Mouse (Mus musculus): ENCODE results near the gene Cntrl. TPM values are rescaled to one million over a fixed set of nuclear protein-coding genes. Genes with fewer than 3 reads are reported as not detected.

Cntrl gene
- polyA plus RNA-seq (2014; fragmentation: Nextera tagmentation; extraction: Ambion mirVana) = 31.0 and 34.6 TPM in 2 replicates

GRCm38 (mm10) chr2:35109141-35109923, at the start of gene Cntrl:
TSS of gene Cntrl (plus strand) at chr2:35109492.
- WGBS = 1% methylated on average over 62 of the region's 62 CpGs
- Histone ChIP-seq H3K36me3 (ENCODE audit: control insufficient read depth, insufficient read depth, low read length) (no peaks in the 10 kb centered on the region), H3K4me3 (ENCODE audit: low read depth, low read length) (peak within 1 kb of the TSS; percentile 84), H3K4me2 (replicated peaks; ENCODE audit: low read depth, low read length) (peak within 1 kb of the TSS; percentile 74), H3K4me1 (ENCODE audit: control insufficient read depth, insufficient read depth, low read length) (no peaks in the 10 kb centered on the region), H3K27me3 (ENCODE audit: control insufficient read depth, insufficient read depth, low read length) (no peaks in the 10 kb centered on the region), H3K9ac (replicated peaks; ENCODE audit: low read depth, low read length) (peak within 1 kb of the TSS; percentile 50), H3K27ac (ENCODE audit: low read length) (peak within 1 kb of the TSS; percentile 81), H3K9me3 (ENCODE audit: control insufficient read depth, low read depth, low read length) (no peaks in the 10 kb centered on the region)
- ATAC-seq (ENCODE audit: insufficient number of reproducible peaks, insufficient read depth, low FRiP score, low read depth) = peak; percentile 96

- Histone ChIP-seq H3K36me3 (ENCODE audit: control insufficient read depth, insufficient read depth, low read length) (no peaks in the 10 kb centered on the region), H3K9ac (replicated peaks; ENCODE audit: low read depth, low read length) (no peak overlapping the region), H3K9me3 (ENCODE audit: control insufficient read depth, low read depth, low read length) (no peaks in the 10 kb centered on the region), H3K4me2 (replicated peaks; ENCODE audit: low read depth, low read length) (no peak overlapping the region), H3K27ac (ENCODE audit: low read length) (no peak overlapping the region), H3K4me1 (ENCODE audit: control insufficient read depth, insufficient read depth, low read length) (no peaks in the 10 kb centered on the region), H3K4me3 (ENCODE audit: low read depth, low read length) (no peak overlapping the region), H3K27me3 (ENCODE audit: control insufficient read depth, insufficient read depth, low read length) (no peaks in the 10 kb centered on the region)
- no peak for ATAC-seq (ENCODE audit: insufficient number of reproducible peaks, insufficient read depth, low FRiP score, low read depth)
- 73% methylated on average over 5 of the region's 5 CpGs for WGBS
Measured at GRCm38 (mm10) chr2:35060256-35060655, 49.0 kb upstream of the Cntrl start.

- Histone ChIP-seq H3K27me3 (ENCODE audit: control insufficient read depth, insufficient read depth, low read length) (no peaks in the 10 kb centered on the region), H3K9ac (replicated peaks; ENCODE audit: low read depth, low read length) (no peak overlapping the region), H3K4me3 (ENCODE audit: low read depth, low read length) (no peak overlapping the region), H3K9me3 (ENCODE audit: control insufficient read depth, low read depth, low read length) (no peaks in the 10 kb centered on the region), H3K4me2 (replicated peaks; ENCODE audit: low read depth, low read length) (no peak overlapping the region), H3K27ac (ENCODE audit: low read length) (no peak overlapping the region), H3K36me3 (ENCODE audit: control insufficient read depth, insufficient read depth, low read length) (no peaks in the 10 kb centered on the region), H3K4me1 (ENCODE audit: control insufficient read depth, insufficient read depth, low read length) (no peaks in the 10 kb centered on the region)
- whole genome bisulfite sequencing = 53% methylated on average over 6 of the region's 6 CpGs
- no peak for ATAC-seq (ENCODE audit: insufficient number of reproducible peaks, insufficient read depth, low FRiP score, low read depth)
Measured at GRCm38 (mm10) chr2:35060897-35061296, 48.4 kb upstream of the Cntrl start.

GRCm38 (mm10) chr2:35061338-35061737, 48.0 kb upstream of the Cntrl start, which contains the start of gene Hc:
TSS of gene Hc (minus strand) at chr2:35061438.
- H3K4me2 ChIP-seq (replicated peaks; ENCODE audit: low read depth, low read length) = no peak within 1 kb of the TSS
- H3K36me3 ChIP-seq (ENCODE audit: control insufficient read depth, insufficient read depth, low read length) = no peaks in the 10 kb centered on the region
- H3K9me3 ChIP-seq (ENCODE audit: control insufficient read depth, low read depth, low read length) = no peaks in the 10 kb centered on the region
- WGBS = 62% methylated on average over 5 of the region's 5 CpGs
- no peaks in the 10 kb centered on the region for H3K4me1 ChIP-seq (ENCODE audit: control insufficient read depth, insufficient read depth, low read length)
- H3K27me3 ChIP-seq (ENCODE audit: control insufficient read depth, insufficient read depth, low read length) = no peaks in the 10 kb centered on the region
- ATAC-seq (ENCODE audit: insufficient number of reproducible peaks, insufficient read depth, low FRiP score, low read depth) = no peak
- H3K27ac ChIP-seq (ENCODE audit: low read length) = no peak within 1 kb of the TSS
- H3K9ac ChIP-seq (replicated peaks; ENCODE audit: low read depth, low read length) = no peak within 1 kb of the TSS
- H3K4me3 ChIP-seq (ENCODE audit: low read depth, low read length) = no peak within 1 kb of the TSS

GRCm38 (mm10) chr2:35063333-35064030, 45.8 kb upstream of the Cntrl start:
- Histone ChIP-seq H3K4me3 (ENCODE audit: low read depth, low read length) (no peak overlapping the region), H3K9me3 (ENCODE audit: control insufficient read depth, low read depth, low read length) (no peaks in the 10 kb centered on the region), H3K27ac (ENCODE audit: low read length) (no peak overlapping the region), H3K36me3 (ENCODE audit: control insufficient read depth, insufficient read depth, low read length) (no peaks in the 10 kb centered on the region), H3K4me1 (ENCODE audit: control insufficient read depth, insufficient read depth, low read length) (no peaks in the 10 kb centered on the region), H3K9ac (replicated peaks; ENCODE audit: low read depth, low read length) (no peak overlapping the region), H3K27me3 (ENCODE audit: control insufficient read depth, insufficient read depth, low read length) (no peaks in the 10 kb centered on the region), H3K4me2 (replicated peaks; ENCODE audit: low read depth, low read length) (no peak overlapping the region)
- ATAC-seq (ENCODE audit: insufficient number of reproducible peaks, insufficient read depth, low FRiP score, low read depth) = no peak
- WGBS = 79% methylated on average over 6 of the region's 6 CpGs

GRCm38 (mm10) chr2:35066525-35067082, 42.7 kb upstream of the Cntrl start:
- Histone ChIP-seq H3K4me3 (ENCODE audit: low read depth, low read length) (no peak overlapping the region), H3K27me3 (ENCODE audit: control insufficient read depth, insufficient read depth, low read length) (no peaks in the 10 kb centered on the region), H3K27ac (ENCODE audit: low read length) (no peak overlapping the region), H3K9me3 (ENCODE audit: control insufficient read depth, low read depth, low read length) (no peaks in the 10 kb centered on the region), H3K4me1 (ENCODE audit: control insufficient read depth, insufficient read depth, low read length) (no peaks in the 10 kb centered on the region), H3K9ac (replicated peaks; ENCODE audit: low read depth, low read length) (no peak overlapping the region), H3K36me3 (ENCODE audit: control insufficient read depth, insufficient read depth, low read length) (no peaks in the 10 kb centered on the region), H3K4me2 (replicated peaks; ENCODE audit: low read depth, low read length) (no peak overlapping the region)
- WGBS = 89% methylated on average over 13 of the region's 13 CpGs
- ATAC-seq (ENCODE audit: insufficient number of reproducible peaks, insufficient read depth, low FRiP score, low read depth) = no peak

- H3K9me3 ChIP-seq (ENCODE audit: control insufficient read depth, low read depth, low read length) = no peaks in the 10 kb centered on the region
- H3K4me1 ChIP-seq (ENCODE audit: control insufficient read depth, insufficient read depth, low read length) = no peaks in the 10 kb centered on the region
- no peak overlapping the region for H3K27ac ChIP-seq (ENCODE audit: low read length)
- H3K27me3 ChIP-seq (ENCODE audit: control insufficient read depth, insufficient read depth, low read length) = no peaks in the 10 kb centered on the region
- no peak for ATAC-seq (ENCODE audit: insufficient number of reproducible peaks, insufficient read depth, low FRiP score, low read depth)
- no peak overlapping the region for H3K4me2 ChIP-seq (replicated peaks; ENCODE audit: low read depth, low read length)
- WGBS = 89% methylated on average over 11 of the region's 11 CpGs
- no peaks in the 10 kb centered on the region for H3K36me3 ChIP-seq (ENCODE audit: control insufficient read depth, insufficient read depth, low read length)
- no peak overlapping the region for H3K9ac ChIP-seq (replicated peaks; ENCODE audit: low read depth, low read length)
- H3K4me3 ChIP-seq (ENCODE audit: low read depth, low read length) = no peak overlapping the region
Measured at GRCm38 (mm10) chr2:35067117-35067516, 42.2 kb upstream of the Cntrl start.

GRCm38 (mm10) chr2:35069124-35069523, 40.2 kb upstream of the Cntrl start:
- Histone ChIP-seq H3K4me2 (replicated peaks; ENCODE audit: low read depth, low read length) (no peak overlapping the region), H3K9ac (replicated peaks; ENCODE audit: low read depth, low read length) (no peak overlapping the region), H3K9me3 (ENCODE audit: control insufficient read depth, low read depth, low read length) (no peaks in the 10 kb centered on the region), H3K27ac (ENCODE audit: low read length) (no peak overlapping the region), H3K36me3 (ENCODE audit: control insufficient read depth, insufficient read depth, low read length) (no peaks in the 10 kb centered on the region), H3K4me1 (ENCODE audit: control insufficient read depth, insufficient read depth, low read length) (no peaks in the 10 kb centered on the region), H3K4me3 (ENCODE audit: low read depth, low read length) (no peak overlapping the region), H3K27me3 (ENCODE audit: control insufficient read depth, insufficient read depth, low read length) (no peaks in the 10 kb centered on the region)
- no peak for ATAC-seq (ENCODE audit: insufficient number of reproducible peaks, insufficient read depth, low FRiP score, low read depth)
- 88% methylated on average over 1 of the region's 1 CpGs for WGBS
